8 mouse cellular contexts compared by ENCODE assay signal in the genomic region with DNA sequence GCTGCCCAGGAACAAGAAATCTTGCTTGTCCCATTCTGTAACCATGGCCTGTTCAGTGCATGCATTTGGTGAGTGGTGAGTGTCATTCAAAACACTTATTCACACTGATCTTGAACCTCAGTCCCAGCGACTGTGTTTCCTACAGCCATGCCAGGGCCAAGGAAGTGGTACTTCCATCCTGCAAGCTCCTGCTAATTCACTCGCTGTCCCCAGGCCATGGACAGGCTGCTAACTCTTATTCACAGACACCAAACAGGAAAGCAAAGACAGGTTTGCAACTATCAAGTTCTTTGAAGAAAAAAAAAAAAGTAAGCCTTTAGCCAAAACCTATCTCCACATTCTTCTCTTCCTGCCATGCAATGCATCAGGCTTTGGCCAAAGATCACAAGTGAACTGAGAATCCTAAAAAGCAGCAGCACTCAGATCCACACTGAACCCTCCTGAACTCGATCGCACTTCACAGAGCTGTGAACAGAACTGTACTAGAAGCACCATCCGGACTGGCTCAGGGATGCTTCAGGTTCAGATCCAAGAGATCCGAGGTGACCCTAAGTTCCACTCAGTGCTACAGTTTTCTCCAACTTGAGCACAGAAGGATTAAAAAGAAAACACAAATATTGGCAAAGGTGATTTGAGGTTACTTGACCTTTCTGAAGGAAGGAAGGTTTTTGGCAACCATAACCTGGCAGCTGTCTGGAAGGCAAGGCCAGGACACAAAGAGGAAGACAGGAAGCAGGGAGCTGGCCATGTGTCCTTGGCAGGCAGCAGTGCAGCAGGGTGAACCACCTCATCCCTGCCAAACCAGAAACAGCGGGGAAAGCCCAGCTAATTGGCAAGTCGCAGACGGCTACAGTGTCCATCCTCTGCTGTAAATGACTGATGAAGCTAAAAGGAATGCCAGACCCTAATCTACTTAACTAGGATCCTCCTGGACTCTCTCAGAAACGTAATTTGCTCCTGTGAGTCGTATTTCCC.
DNase-seq lines count a peak whose midpoint lies in the region; ATAC-seq lines count a peak whose summit lies in the region.

No protein-coding gene starts in this region.

- no peaks in the 10 kb centered on the region for H3K36me3 ChIP-seq in hindbrain, embryonic 15.5 days
- H3K36me3 ChIP-seq in lung, embryonic 16.5 days (ENCODE audit: control insufficient read depth, insufficient read depth, low read length), result no peaks in the 10 kb centered on the region

- intact Hi-C loops in left cerebral cortex, postnatal 10 days (cut with DNase I), result no loop called here
- intact Hi-C loops in left cerebral cortex, postnatal 14 days (cut with DNase I), result no loop called here

- H3K27ac ChIP-seq in hindbrain, embryonic 15.5 days (replicated peaks), result peak overlapping the region; percentile 43
- peak overlapping the region; percentile 79 for H3K27ac ChIP-seq in lung, embryonic 16.5 days (ENCODE audit: low read length)

- no peaks in the 10 kb centered on the region for H3K27me3 ChIP-seq in hindbrain, embryonic 15.5 days
- no peaks in the 10 kb centered on the region for H3K27me3 ChIP-seq in lung, embryonic 16.5 days (ENCODE audit: control insufficient read depth, insufficient read depth, low read depth, low read length)

- ATAC-seq in cerebellum, adult (ENCODE audit: insufficient number of reproducible peaks, low FRiP score, low TSS enrichment), result peak; percentile 94
- peak; percentile 52 for ATAC-seq in hindbrain, embryonic 15.5 days (ENCODE audit: low FRiP score, low read depth)
- ATAC-seq in lung, embryonic 16.5 days (ENCODE audit: low read depth), result peak; percentile 58; the same call in 1 of the 2 replicates

- no peak overlapping the region for H3K9ac ChIP-seq in hindbrain, embryonic 15.5 days
- H3K9ac ChIP-seq in lung, embryonic 16.5 days (ENCODE audit: low read length), result no peak overlapping the region

- no peak overlapping the region for H3K4me2 ChIP-seq in hindbrain, embryonic 15.5 days
- H3K4me2 ChIP-seq in lung, embryonic 16.5 days (ENCODE audit: low read depth, low read length), result no peak overlapping the region

- H3K4me3 ChIP-seq in hindbrain, embryonic 15.5 days, result no peak overlapping the region
- H3K4me3 ChIP-seq in lung, embryonic 16.5 days (ENCODE audit: low read length), result no peak overlapping the region

- WGBS in hindbrain, embryonic 15.5 days, result 44% methylated on average over 11 of the region's 11 CpGs
- 36% methylated on average over 11 of the region's 11 CpGs for WGBS in lung, embryonic 16.5 days

- no peaks in the 10 kb centered on the region for H3K9me3 ChIP-seq in hindbrain, embryonic 15.5 days
- H3K9me3 ChIP-seq in lung, embryonic 16.5 days (ENCODE audit: control insufficient read depth, low read length), result no peaks in the 10 kb centered on the region

- peaks cover 51% of the 10 kb centered on the region for H3K4me1 ChIP-seq in hindbrain, embryonic 15.5 days (replicated peaks)
- peaks cover 39% of the 10 kb centered on the region for H3K4me1 ChIP-seq in lung, embryonic 16.5 days (replicated peaks; ENCODE audit: control insufficient read depth, insufficient read depth, low read length)

- peak; percentile 38 to 45 for DNase-seq in left cerebral cortex, postnatal 10 days (ENCODE audit: extremely low spot score in 1 of 2, low spot score in 2 of 2)
- DNase-seq in left cerebral cortex, postnatal 14 days (ENCODE audit: low spot score in 2 of 2), result no peak
- peak; percentile 77 for DNase-seq in gastrocnemius, adult 18-20 months (ENCODE audit: low spot score)
- DNase-seq in testis, postnatal 14 days (ENCODE audit: low spot score), result peak; percentile 66
- DNase-seq in urinary bladder, postnatal 25 days (ENCODE audit: low spot score), result no peak

Comparison
In these comparisons a context has a peak if more than half of its experiments do, and no peak if none do; other contexts are left out.
1. DNase-seq: peak in left cerebral cortex, postnatal 10 days (2 of 2), gastrocnemius, adult 18-20 months (single experiment) and testis, postnatal 14 days (single experiment); none in left cerebral cortex, postnatal 14 days (0 of 2) and urinary bladder, postnatal 25 days (single experiment).
2. Peak in every context shown above with its lines, with median percentiles within 50 percentile points of each other: ATAC-seq.